Mouse (Mus musculus) cerebellum, adult 2 months (tissue): ENCODE results near the gene Gm20738. TPM values are rescaled to one million over a fixed set of nuclear protein-coding genes. Genes with fewer than 3 reads are reported as not detected.
"Not testable (repeated sequence)": the region's sequence is repeated elsewhere in the genome, so short reads cannot be mapped to it uniquely, and the experiment has no call there.

Experiments
- DNase-seq, 2 experiments: peaks; one replicate each; pipeline ENCODE4 v3.0.0; 2021
- H3K27ac ChIP-seq: fragments of 200-500 bp; 2 replicates; pipeline ENCODE4 v1.5.1; 2012; ENCODE audit warnings: low read length, control low read depth, inconsistent platforms; ENCODE audit not compliant: insufficient read depth
- H3K27me3 ChIP-seq: fragments of 200-500 bp; 2 replicates; pipeline ENCODE4 v1.6.1; 2012; ENCODE audit warnings: inconsistent platforms, mild to moderate bottlenecking, low read length, moderate library complexity; ENCODE audit not compliant: control insufficient read depth, insufficient read depth
- H3K4me1 ChIP-seq: fragments of 200-500 bp; 2 replicates; pipeline ENCODE4 v1.6.1; 2011; ENCODE audit warnings: low read length; ENCODE audit not compliant: control insufficient read depth, insufficient read depth
- H3K4me3 ChIP-seq: fragments of 200-500 bp; replicated peaks from 2 replicates; pipeline ENCODE3; 2011; ENCODE audit warnings: mild to moderate bottlenecking, low read depth, low read length, control low read depth; ENCODE audit not compliant: insufficient read depth
- WGBS: fragments of 180-500 bp; shearing (Covaris S2); methylation state at CpG from one replicate; pipeline ENCODE4 v1.1.7; 2018; 5-methylcytosine and 5-hydroxymethylcytosine counted together
- polyA plus RNA-seq: library from polyadenylated mRNA; depleted of rRNA; stranded (reverse); fragments of >200 nt; gene quantifications from 2 replicates; pipeline ENCODE4 v1.2.3, GENCODE M21; 2012; rRNA removed

Gene Gm20738
- polyA plus RNA-seq, result not detected in 2 replicates

GRCm38 (mm10) chrY:37957511-37957910 lies at the start of gene Gm20738:
TSS of gene Gm20738 (plus strand) at chrY:37957811.
- not testable (repeated sequence) for H3K4me1 ChIP-seq, H3K4me3 ChIP-seq, H3K27ac ChIP-seq, H3K27me3 ChIP-seq, DNase-seq
- 51% methylated on average over 3 of the region's 4 CpGs for WGBS
